Mouse (Mus musculus): ENCODE data around the gene Tanc2.

DNA sequence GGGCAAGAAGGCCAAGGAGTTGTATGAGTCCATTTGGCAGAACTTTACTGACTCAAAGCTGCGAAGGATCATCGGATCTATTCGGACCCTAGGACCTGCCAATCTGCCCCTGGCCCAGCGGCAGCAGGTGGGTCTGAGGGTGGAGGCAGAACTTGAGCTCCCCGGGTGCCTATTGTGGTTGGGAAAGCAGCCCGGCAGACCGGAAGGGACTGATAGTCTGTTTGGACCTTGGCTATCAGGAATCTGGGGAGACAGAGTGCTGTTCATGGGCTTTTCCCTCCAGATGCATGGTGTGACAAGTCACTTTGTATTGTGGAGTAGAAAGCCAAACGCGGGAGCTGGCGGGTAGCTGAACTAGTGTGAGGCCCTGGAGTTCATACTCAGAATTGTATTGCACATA is 379.2 kb downstream of the Tanc2 start:
- TF ChIP-seq CTCF (IDR thresholded peaks at IDR 0.05; ENCODE audit: insufficient read depth, low read length) (no peak), POLR2A (IDR thresholded peaks at IDR 0.05; ENCODE audit: borderline replicate concordance, extremely low read depth, low read depth, low read length) (no peak)

All from lung, adult 2 months (tissue).